Mouse (Mus musculus) ES-Bruce4 (cell line): ENCODE data around the gene Col4a1. TPM values are rescaled to one million over a fixed set of nuclear protein-coding genes. Genes with fewer than 3 reads are reported as not detected.

ENCODE experiments used
- H3K27ac ChIP-seq: 2 replicates; pipeline ENCODE4 v1.5.1; 2012; ENCODE audit warnings: low read length, inconsistent platforms; ENCODE audit not compliant: insufficient read depth
- H3K27me3 ChIP-seq: 2 replicates; pipeline ENCODE4 v1.6.1; 2012; ENCODE audit warnings: mild to moderate bottlenecking, low read length, inconsistent platforms; ENCODE audit not compliant: control insufficient read depth, poor library complexity, insufficient read depth, severe bottlenecking
- H3K36me3 ChIP-seq: 2 replicates; pipeline ENCODE4 v1.6.1; 2012; ENCODE audit warnings: inconsistent platforms, mild to moderate bottlenecking, low read length, moderate library complexity; ENCODE audit not compliant: control insufficient read depth, poor library complexity, insufficient read depth, severe bottlenecking
- H3K4me1 ChIP-seq: one replicate; pipeline ENCODE4 v1.8.1; 2011; ENCODE audit warnings: low read length; ENCODE audit not compliant: control insufficient read depth, insufficient read depth
- H3K4me3 ChIP-seq: 2 replicates; pipeline ENCODE4 v1.5.1; 2011; ENCODE audit warnings: low read depth, mild to moderate bottlenecking, low read length
- H3K9ac ChIP-seq: 2 replicates; pipeline ENCODE4 v1.6.1; 2012; ENCODE audit warnings: low read depth, mild to moderate bottlenecking, inconsistent platforms; ENCODE audit not compliant: poor library complexity, severe bottlenecking
- H3K9me3 ChIP-seq: replicated peaks from 2 replicates; pipeline ENCODE4 v1.6.1; 2012; ENCODE audit warnings: mild to moderate bottlenecking, low read length, inconsistent platforms; ENCODE audit not compliant: control insufficient read depth, poor library complexity, insufficient read depth, severe bottlenecking
- CTCF ChIP-seq: IDR thresholded peaks from one replicate; pipeline ENCODE4 v1.8.1; 2011; ENCODE audit warnings: low read depth, low read length
- EP300 ChIP-seq: IDR thresholded peaks from 2 replicates; pipeline ENCODE4 v1.6.1; 2011; ENCODE audit warnings: low read depth, low read length; ENCODE audit not compliant: insufficient read depth
- POLR2A ChIP-seq: IDR thresholded peaks from one replicate; pipeline ENCODE4 v1.8.1; 2011; ENCODE audit warnings: low read length; ENCODE audit not compliant: insufficient read depth
- polyA plus RNA-seq: library from polyadenylated mRNA; stranded (reverse); fragments of >200 nt; gene quantifications from 2 replicates; pipeline ENCODE4 v1.2.4, GENCODE M21; 2011; ENCODE audit warnings: low read depth; ENCODE audit not compliant: missing spikeins, insufficient read depth, insufficient read length

The Col4a1 gene
- polyA plus RNA-seq, 1 experiment: 56.3 TPM

DNA sequence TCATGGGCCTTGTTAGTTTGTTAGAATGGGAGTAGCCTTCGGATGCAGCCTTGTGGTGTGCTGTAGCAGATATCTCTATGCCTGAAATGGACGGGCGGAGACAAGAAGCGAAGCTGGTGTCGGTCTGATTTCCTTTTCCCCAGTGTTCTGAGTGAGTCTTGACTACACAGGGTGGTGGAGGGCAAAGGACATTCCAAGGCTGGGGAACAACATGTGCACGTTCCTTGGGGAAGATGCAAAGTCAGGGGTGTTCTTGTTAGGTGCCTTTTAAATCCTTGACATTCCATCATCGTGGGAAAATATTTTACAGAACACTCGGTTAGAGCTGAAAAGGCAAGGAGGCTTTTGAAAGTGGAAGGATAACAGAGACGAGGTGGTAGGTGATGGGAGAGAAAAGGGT lies 31.8 kb upstream of the Col4a1 start:
- H3K9ac ChIP-seq: no peak overlapping the region
- H3K36me3 ChIP-seq: no peaks in the 10 kb centered on the region
- no peaks in the 10 kb centered on the region for H3K4me1 ChIP-seq
- no peak overlapping the region for H3K27ac ChIP-seq
- TF ChIP-seq POLR2A (no peak), CTCF (no peak), EP300 (no peak)
- no peak overlapping the region for H3K4me3 ChIP-seq
- H3K27me3 ChIP-seq: no peaks in the 10 kb centered on the region
- no peaks in the 10 kb centered on the region for H3K9me3 ChIP-seq

DNA sequence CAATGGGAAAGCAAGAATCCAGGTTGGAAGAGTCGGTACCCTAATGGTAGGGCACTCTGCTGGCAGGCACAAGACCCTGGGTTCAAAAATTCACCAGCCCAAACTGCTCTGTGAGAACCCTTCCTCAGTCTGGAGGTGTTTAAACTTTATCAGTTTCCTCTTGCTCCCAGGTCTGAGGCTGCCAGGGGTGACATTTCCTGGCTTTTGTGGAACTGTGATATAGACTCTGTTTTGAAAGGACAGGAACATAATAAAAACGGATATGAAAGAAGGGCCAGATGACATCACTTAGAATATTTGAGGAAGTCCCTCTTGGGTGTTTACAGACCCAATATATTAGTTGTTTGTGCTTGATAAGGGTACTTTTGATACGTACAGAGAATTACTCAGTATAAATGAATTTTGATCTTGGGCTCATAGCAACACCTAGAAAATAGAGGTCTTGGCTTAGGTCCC lies 28.5 kb upstream of the Col4a1 start:
- H3K4me1 ChIP-seq: no peaks in the 10 kb centered on the region
- H3K27ac ChIP-seq: no peak overlapping the region
- H3K9me3 ChIP-seq: no peaks in the 10 kb centered on the region
- no peaks in the 10 kb centered on the region for H3K27me3 ChIP-seq
- no peaks in the 10 kb centered on the region for H3K36me3 ChIP-seq
- TF ChIP-seq CTCF: no peak
- TF ChIP-seq POLR2A: no peak
- TF ChIP-seq EP300: no peak
- no peak overlapping the region for H3K4me3 ChIP-seq
- H3K9ac ChIP-seq: no peak overlapping the region

DNA sequence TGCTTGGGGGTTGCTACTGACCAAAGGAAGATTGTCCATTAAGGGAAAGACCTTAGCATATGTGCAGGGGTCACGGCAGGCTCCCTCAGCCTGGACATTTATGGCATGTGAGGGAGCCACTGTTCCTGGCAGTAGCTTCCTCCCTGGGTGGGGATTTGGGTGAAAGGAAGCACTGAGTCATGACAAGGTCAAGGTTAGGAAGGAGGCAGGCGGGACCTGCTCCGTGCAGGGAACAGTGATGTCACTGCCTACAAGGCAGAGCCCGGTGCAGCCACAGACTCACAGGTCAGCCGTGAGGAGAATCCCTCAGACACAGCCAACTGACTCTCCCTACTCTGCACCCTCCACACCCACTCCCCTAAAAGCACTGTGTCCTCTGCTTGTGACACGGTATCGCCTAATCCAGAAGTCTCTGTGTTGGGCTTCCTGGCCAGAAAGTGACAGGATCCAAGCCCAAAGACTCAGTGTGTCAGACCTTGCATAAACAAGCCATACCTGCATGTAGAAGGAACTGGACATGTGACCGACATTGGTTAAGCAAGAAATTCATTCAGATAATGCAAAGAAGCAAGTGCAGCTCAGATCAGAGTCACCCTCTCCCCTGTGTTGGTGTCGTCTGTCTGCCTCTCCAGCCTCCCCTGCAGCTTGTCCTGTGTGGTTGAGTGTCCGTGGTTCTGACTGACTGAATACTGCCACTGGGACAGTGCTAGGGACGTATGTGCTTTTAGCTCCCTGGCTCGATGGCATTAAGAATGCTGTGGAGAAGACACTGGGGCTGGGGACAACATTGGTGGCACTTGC lies 27.9 kb upstream of the Col4a1 start:
- no peak overlapping the region for H3K4me3 ChIP-seq
- H3K9me3 ChIP-seq: no peaks in the 10 kb centered on the region
- no peak overlapping the region for H3K9ac ChIP-seq
- no peaks in the 10 kb centered on the region for H3K4me1 ChIP-seq
- no peaks in the 10 kb centered on the region for H3K36me3 ChIP-seq
- no peaks in the 10 kb centered on the region for H3K27me3 ChIP-seq
- no peak overlapping the region for H3K27ac ChIP-seq
- TF ChIP-seq CTCF: no peak
- TF ChIP-seq EP300: no peak
- no peak for TF ChIP-seq POLR2A

DNA sequence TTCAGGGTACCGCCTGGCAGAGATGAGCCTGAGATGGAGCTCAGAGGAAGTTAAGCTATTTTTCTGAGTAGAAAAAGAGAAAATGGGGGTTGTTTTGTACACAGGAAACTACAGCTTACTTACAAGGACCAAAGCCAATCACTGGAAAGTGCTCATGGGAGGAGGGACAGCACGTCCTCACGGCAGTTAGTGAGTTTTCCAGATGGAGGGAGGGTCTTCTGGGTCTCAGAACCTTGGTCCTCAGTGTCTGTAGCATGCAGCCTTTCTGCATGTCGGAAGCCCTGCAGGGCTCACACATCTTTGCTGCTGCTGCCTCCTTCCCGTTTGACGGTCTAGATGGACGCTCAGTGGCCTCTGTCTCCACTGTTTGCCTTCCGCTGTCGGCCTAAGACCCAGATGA lies 25.9 kb upstream of the Col4a1 start:
- Histone ChIP-seq H3K27me3 (no peaks in the 10 kb centered on the region), H3K9me3 (no peaks in the 10 kb centered on the region), H3K9ac (no peak overlapping the region), H3K4me3 (no peak overlapping the region), H3K4me1 (no peaks in the 10 kb centered on the region), H3K27ac (no peak overlapping the region), H3K36me3 (no peaks in the 10 kb centered on the region)
- TF ChIP-seq CTCF (no peak), EP300 (no peak), POLR2A (no peak)

DNA sequence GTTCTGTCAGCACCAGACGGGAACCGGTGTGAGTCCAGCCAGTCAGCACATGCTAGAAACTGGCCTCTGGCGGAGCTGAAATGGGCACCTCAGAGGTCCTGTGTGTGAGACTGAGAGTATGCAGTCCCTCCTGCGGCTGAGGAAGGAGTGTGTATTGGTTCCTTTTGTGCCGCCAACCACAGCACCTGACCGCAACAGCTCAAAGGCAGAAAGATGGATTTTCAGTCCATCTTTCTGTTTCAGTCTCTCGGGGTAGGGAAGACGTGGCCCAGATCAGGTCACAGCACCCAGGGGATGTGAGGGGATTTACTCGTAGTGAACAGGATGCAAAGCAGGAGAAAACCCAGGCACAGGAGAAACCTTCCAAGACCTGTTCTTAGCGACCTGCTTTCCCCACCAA lies 25.0 kb upstream of the Col4a1 start:
- H3K9me3 ChIP-seq: no peaks in the 10 kb centered on the region
- no peaks in the 10 kb centered on the region for H3K36me3 ChIP-seq
- no peak overlapping the region for H3K4me3 ChIP-seq
- no peaks in the 10 kb centered on the region for H3K4me1 ChIP-seq
- no peak for TF ChIP-seq EP300
- no peak for TF ChIP-seq CTCF
- no peak for TF ChIP-seq POLR2A
- H3K27ac ChIP-seq: no peak overlapping the region
- H3K27me3 ChIP-seq: no peaks in the 10 kb centered on the region
- H3K9ac ChIP-seq: no peak overlapping the region

DNA sequence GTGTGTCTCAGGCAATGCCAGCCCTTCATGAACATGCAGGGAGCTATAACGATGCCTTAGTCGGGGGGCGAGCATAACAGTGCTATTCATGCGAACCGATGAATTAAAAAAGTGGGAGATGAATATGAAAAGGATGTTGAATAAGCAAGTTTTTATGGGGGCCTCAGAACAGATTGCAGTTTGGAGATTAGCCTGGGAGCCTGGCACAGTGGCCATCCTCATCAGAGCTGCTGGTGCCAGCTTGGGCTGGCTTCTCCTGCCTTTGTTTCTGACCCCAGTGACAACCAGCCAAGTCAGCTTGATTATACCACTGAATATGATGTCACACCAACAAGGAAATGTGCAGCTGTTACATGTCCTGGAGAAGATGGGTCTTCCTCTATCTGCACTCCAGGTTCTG lies 23.7 kb upstream of the Col4a1 start:
- Histone ChIP-seq H3K27ac (no peak overlapping the region), H3K9me3 (no peaks in the 10 kb centered on the region)

More for the DNA sequence above, 23.7 kb upstream of the Col4a1 start:
- Histone ChIP-seq H3K36me3 (no peaks in the 10 kb centered on the region), H3K4me3 (no peak overlapping the region), H3K9ac (no peak overlapping the region), H3K27me3 (no peaks in the 10 kb centered on the region), H3K4me1 (no peaks in the 10 kb centered on the region)
- no peak for TF ChIP-seq CTCF
- TF ChIP-seq POLR2A: no peak
- TF ChIP-seq EP300: no peak
